Mouse (Mus musculus) hindbrain, embryonic 16.5 days (tissue): Measurements from ENCODE around the gene Samd8. TPM values are rescaled to one million over a fixed set of nuclear protein-coding genes. Genes with fewer than 3 reads are reported as not detected.

Source experiments
- ATAC-seq: fragments of 200-750 bp; cut with Nextera tagmentation; 2 replicates; pipeline ENCODE4 v1.8.0; 2017; ENCODE audit warnings: moderate TSS enrichment, moderate library complexity
- H3K27ac ChIP-seq: fragments of 300-500 bp; sonication (generic); 2 replicates; pipeline ENCODE4 v1.5.1; 2014; ENCODE audit warnings: low read depth, mild to moderate bottlenecking, control low read depth, low read length, moderate library complexity
- H3K27me3 ChIP-seq: fragments of 300-500 bp; sonication (generic); replicated peaks from 2 replicates; pipeline ENCODE4 v1.6.1; 2014; ENCODE audit warnings: low read length; ENCODE audit not compliant: control insufficient read depth, insufficient read depth
- H3K36me3 ChIP-seq: fragments of 300-500 bp; sonication (generic); 2 replicates; pipeline ENCODE4 v1.6.1; 2014; ENCODE audit warnings: mild to moderate bottlenecking, low read length, moderate library complexity, mixed read lengths; ENCODE audit not compliant: control insufficient read depth, insufficient read depth
- H3K4me1 ChIP-seq: fragments of 300-500 bp; sonication (generic); 2 replicates; pipeline ENCODE4 v1.6.1; 2014; ENCODE audit warnings: low read depth, low read length; ENCODE audit not compliant: control insufficient read depth, insufficient read depth
- H3K4me2 ChIP-seq: fragments of 300-500 bp; sonication (generic); 2 replicates; pipeline ENCODE4 v1.6.1; 2014; ENCODE audit warnings: mild to moderate bottlenecking, low read length, control low read depth, moderate library complexity
- H3K4me3 ChIP-seq: fragments of 300-500 bp; sonication (generic); 2 replicates; pipeline ENCODE4 v1.5.1; 2014; ENCODE audit warnings: mild to moderate bottlenecking, low read length, control low read depth, moderate library complexity
- H3K9ac ChIP-seq: fragments of 300-500 bp; sonication (generic); 2 replicates; pipeline ENCODE4 v1.6.1; 2014; ENCODE audit warnings: low read depth, mild to moderate bottlenecking, control low read depth, low read length, moderate library complexity
- H3K9me3 ChIP-seq: fragments of 300-500 bp; sonication (generic); 2 replicates; pipeline ENCODE4 v1.6.1; 2014; ENCODE audit warnings: mild to moderate bottlenecking, low read length, moderate library complexity; ENCODE audit not compliant: control insufficient read depth
- WGBS: fragments of 180-500 bp; shearing (Covaris S2); extraction: QIAGEN DNeasy Blood & Tissue Kit; methylation state at CpG from one replicate; pipeline ENCODE4 v1.1.7; 2014; 5-methylcytosine and 5-hydroxymethylcytosine counted together
- polyA plus RNA-seq: library from polyadenylated mRNA; unstranded; fragments of >200 nt; fragmentation: Nextera tagmentation; extraction: Ambion mirVana; gene quantifications from 2 replicates; pipeline ENCODE4 v1.2.1, GENCODE M21; 2015

Gene Samd8
- polyA plus RNA-seq, 1 experiment from 2014 or later, result 20.4 TPM

GRCm38 (mm10) chr14:21825786-21826491 is 75.6 kb downstream of the Samd8 start:
- 70% methylated on average over 9 of the region's 9 CpGs for WGBS
- no peak overlapping the region for H3K4me3 ChIP-seq
- no peak overlapping the region for H3K4me2 ChIP-seq
- peaks cover 4% of the 10 kb centered on the region for H3K4me1 ChIP-seq
- ATAC-seq, result no peak
- no peaks in the 10 kb centered on the region for H3K36me3 ChIP-seq
- H3K27ac ChIP-seq, result no peak overlapping the region
- no peak overlapping the region for H3K9ac ChIP-seq
- H3K27me3 ChIP-seq, result no peaks in the 10 kb centered on the region
- H3K9me3 ChIP-seq, result no peaks in the 10 kb centered on the region

- ATAC-seq, result peak; percentile 99
Observed at GRCm38 (mm10) chr14:21830876-21831767, 80.8 kb downstream of the Samd8 start.

GRCm38 (mm10) chr14:21831830-21832403 is 81.6 kb downstream of the Samd8 start:
- Histone ChIP-seq H3K4me2 (peak overlapping the region; percentile 92), H3K27me3 (no peaks in the 10 kb centered on the region), H3K36me3 (peaks cover 13% of the 10 kb centered on the region; the same call in 1 of the 2 replicates), H3K9ac (peak overlapping the region; percentile 81), H3K4me3 (peak overlapping the region; percentile 98), H3K4me1 (peaks cover 24% of the 10 kb centered on the region), H3K27ac (peak overlapping the region; percentile 89), H3K9me3 (no peaks in the 10 kb centered on the region)
- ATAC-seq, result no peak; the same call in 1 of the 2 replicates
- WGBS, result 1% methylated on average over 28 of the region's 28 CpGs

More at GRCm38 (mm10) chr14:21830876-21831767, 80.8 kb downstream of the Samd8 start:
- under 1% methylated on average over 44 of the region's 73 CpGs for WGBS
- peaks cover 24% of the 10 kb centered on the region for H3K4me1 ChIP-seq
- H3K9me3 ChIP-seq, result no peaks in the 10 kb centered on the region
- H3K4me3 ChIP-seq, result peak overlapping the region; percentile 98
- H3K36me3 ChIP-seq, result 0 out of 2 replicates have a peak, but pooled peaks cover 9% of the 10 kb centered on the region
- no peaks in the 10 kb centered on the region for H3K27me3 ChIP-seq
- H3K27ac ChIP-seq, result peak overlapping the region; percentile 89
- H3K9ac ChIP-seq, result peak overlapping the region; percentile 81
- H3K4me2 ChIP-seq, result peak overlapping the region; percentile 92

GRCm38 (mm10) chr14:21838336-21839017 is 88.1 kb downstream of the Samd8 start:
- peaks cover 49% of the 10 kb centered on the region for H3K36me3 ChIP-seq
- no peak overlapping the region for H3K4me2 ChIP-seq
- 77% methylated on average over 8 of the region's 8 CpGs for WGBS
- H3K9ac ChIP-seq, result no peak overlapping the region
- H3K9me3 ChIP-seq, result no peaks in the 10 kb centered on the region
- peaks cover 6% of the 10 kb centered on the region for H3K4me1 ChIP-seq
- H3K27me3 ChIP-seq, result no peaks in the 10 kb centered on the region
- H3K27ac ChIP-seq, result no peak overlapping the region
- no peak overlapping the region for H3K4me3 ChIP-seq
- ATAC-seq, result no peak

GRCm38 (mm10) chr14:21841819-21842592 is 91.7 kb downstream of the Samd8 start:
- no peak overlapping the region for H3K27ac ChIP-seq
- H3K4me2 ChIP-seq, result no peak overlapping the region
- H3K9ac ChIP-seq, result no peak overlapping the region
- peaks cover 40% of the 10 kb centered on the region for H3K36me3 ChIP-seq
- no peak overlapping the region for H3K4me3 ChIP-seq
- no peak for ATAC-seq
- H3K4me1 ChIP-seq, result peaks cover 4% of the 10 kb centered on the region
- 93% methylated on average over 5 of the region's 5 CpGs for WGBS
- no peaks in the 10 kb centered on the region for H3K27me3 ChIP-seq
- no peaks in the 10 kb centered on the region for H3K9me3 ChIP-seq

GRCm38 (mm10) chr14:21843263-21843662 is 92.9 kb downstream of the Samd8 start:
- 83% methylated on average over 6 of the region's 6 CpGs for WGBS
- Histone ChIP-seq H3K9ac (no peak overlapping the region), H3K4me1 (peaks cover 8% of the 10 kb centered on the region), H3K36me3 (peaks cover 37% of the 10 kb centered on the region), H3K9me3 (no peaks in the 10 kb centered on the region), H3K4me3 (no peak overlapping the region), H3K27ac (no peak overlapping the region), H3K4me2 (no peak overlapping the region), H3K27me3 (no peaks in the 10 kb centered on the region)
- ATAC-seq, result no peak

GRCm38 (mm10) chr14:21846827-21847380 is 96.6 kb downstream of the Samd8 start:
- WGBS, result 18% methylated on average over 10 of the region's 10 CpGs
- peak overlapping the region; percentile 92 for H3K9ac ChIP-seq
- no peak for ATAC-seq

More at GRCm38 (mm10) chr14:21846827-21847380, 96.6 kb downstream of the Samd8 start:
- H3K4me2 ChIP-seq, result peak overlapping the region; percentile 92
- H3K27ac ChIP-seq, result peak overlapping the region; percentile 72
- no peaks in the 10 kb centered on the region for H3K9me3 ChIP-seq
- peaks cover 8% of the 10 kb centered on the region for H3K4me1 ChIP-seq
- peaks cover 12% of the 10 kb centered on the region for H3K36me3 ChIP-seq
- no peaks in the 10 kb centered on the region for H3K27me3 ChIP-seq
- peak overlapping the region; percentile 76 for H3K4me3 ChIP-seq
